Mouse (Mus musculus): ENCODE results near the gene Vav3. TPM values are rescaled to one million over a fixed set of nuclear protein-coding genes. Genes with fewer than 3 reads are reported as not detected.
"Not testable (repeated sequence)": the region's sequence is repeated elsewhere in the genome, so short reads cannot be mapped to it uniquely, and the experiment has no call there.

Vav3 gene
- total RNA-seq, 2 experiments from 2014 or later, result 4.2 to 9.0 TPM

- intact Hi-C loops (cut with DNase I), result no loop called here
- no peak for DNase-seq (ENCODE audit: low spot score in 2 of 2)
These were observed 83.1 kb downstream of the Vav3 start for GRCm38 (mm10) chr3:109423440-109424079.

- DNase-seq (ENCODE audit: low spot score in 2 of 2), result no peak
- intact Hi-C loops (cut with DNase I), result no loop called here
These were observed 90.8 kb downstream of the Vav3 start for GRCm38 (mm10) chr3:109431285-109431684.

GRCm38 (mm10) chr3:109438552-109438951, 98.1 kb downstream of the Vav3 start:
- intact Hi-C loops (cut with DNase I), result no loop called here
- no peak for DNase-seq (ENCODE audit: low spot score in 2 of 2)

- no peak for DNase-seq (ENCODE audit: low spot score in 2 of 2)
- intact Hi-C loops (cut with DNase I), result no loop called here
These were observed 98.8 kb downstream of the Vav3 start for GRCm38 (mm10) chr3:109439253-109439652.

GRCm38 (mm10) chr3:109440001-109440400, 99.5 kb downstream of the Vav3 start:
- no peak for DNase-seq (ENCODE audit: low spot score in 2 of 2)
- intact Hi-C loops (cut with DNase I), result no loop called here

GRCm38 (mm10) chr3:109444077-109444476, 103.6 kb downstream of the Vav3 start:
- intact Hi-C loops (cut with DNase I), result no loop called here
- DNase-seq (ENCODE audit: low spot score in 2 of 2), result no peak

GRCm38 (mm10) chr3:109446903-109447302, 106.5 kb downstream of the Vav3 start:
- no peak for DNase-seq (ENCODE audit: low spot score in 2 of 2)
- intact Hi-C loops (cut with DNase I), result no loop called here

- DNase-seq (ENCODE audit: low spot score in 2 of 2); intact Hi-C loops (cut with DNase I): not testable (repeated sequence)
These were observed 107.8 kb downstream of the Vav3 start for GRCm38 (mm10) chr3:109448249-109448648.

- no peak for DNase-seq (ENCODE audit: low spot score in 2 of 2)
- intact Hi-C loops (cut with DNase I), result no loop called here
These were observed 111.5 kb downstream of the Vav3 start for GRCm38 (mm10) chr3:109451966-109452365.

- intact Hi-C loops (cut with DNase I), result no loop called here
- no peak for DNase-seq (ENCODE audit: low spot score in 2 of 2)
These were observed 114.2 kb downstream of the Vav3 start for GRCm38 (mm10) chr3:109454633-109455032.

- intact Hi-C loops (cut with DNase I), result no loop called here
- DNase-seq (ENCODE audit: low spot score in 2 of 2), result no peak
These were observed 115.9 kb downstream of the Vav3 start for GRCm38 (mm10) chr3:109456340-109456739.

GRCm38 (mm10) chr3:109463684-109464083, 123.2 kb downstream of the Vav3 start:
- intact Hi-C loops (cut with DNase I), result no loop called here

GRCm38 (mm10) chr3:109464600-109464999, 124.1 kb downstream of the Vav3 start:
- intact Hi-C loops (cut with DNase I), result no loop called here
- DNase-seq (ENCODE audit: low spot score in 2 of 2), result no peak

More at GRCm38 (mm10) chr3:109463684-109464083, 123.2 kb downstream of the Vav3 start:
- DNase-seq (ENCODE audit: low spot score in 2 of 2), result no peak

- intact Hi-C loops (cut with DNase I), result no loop called here
- no peak for DNase-seq (ENCODE audit: low spot score in 2 of 2)
These were observed 126.1 kb downstream of the Vav3 start for GRCm38 (mm10) chr3:109466541-109466940.

- intact Hi-C loops (cut with DNase I), result no loop called here
- no peak for DNase-seq (ENCODE audit: low spot score in 2 of 2)
These were observed 126.8 kb downstream of the Vav3 start for GRCm38 (mm10) chr3:109467288-109467687.

GRCm38 (mm10) chr3:109469465-109469864, 129.0 kb downstream of the Vav3 start:
- peak in 1 of 2 experiments; percentile 13 for DNase-seq (ENCODE audit: low spot score in 2 of 2)
- intact Hi-C loops (cut with DNase I), result no loop called here

- intact Hi-C loops (cut with DNase I), result no loop called here
- no peak for DNase-seq (ENCODE audit: low spot score in 2 of 2)
These were observed 130.3 kb downstream of the Vav3 start for GRCm38 (mm10) chr3:109470651-109471255.

GRCm38 (mm10) chr3:109476521-109476920, 136.1 kb downstream of the Vav3 start:
- DNase-seq (ENCODE audit: low spot score in 2 of 2), result no peak
- intact Hi-C loops (cut with DNase I), result no loop called here

GRCm38 (mm10) chr3:109478297-109478696, 137.8 kb downstream of the Vav3 start:
- intact Hi-C loops (cut with DNase I), result no loop called here
- no peak for DNase-seq (ENCODE audit: low spot score in 2 of 2)

- intact Hi-C loops (cut with DNase I), result no loop called here
- no peak for DNase-seq (ENCODE audit: low spot score in 2 of 2)
These were observed 140.2 kb downstream of the Vav3 start for GRCm38 (mm10) chr3:109480625-109481024.

GRCm38 (mm10) chr3:109486786-109487185, 146.3 kb downstream of the Vav3 start:
- no peak for DNase-seq (ENCODE audit: low spot score in 2 of 2)
- intact Hi-C loops (cut with DNase I), result loop anchor here (5.0 kb wide), 1 partner anchor 144 kb away; the partner anchor contains the start of gene Vav3

All from left cerebral cortex, postnatal 36 days (tissue).